Mouse (Mus musculus): Measurements from ENCODE around the gene Pcolce2.

DNA sequence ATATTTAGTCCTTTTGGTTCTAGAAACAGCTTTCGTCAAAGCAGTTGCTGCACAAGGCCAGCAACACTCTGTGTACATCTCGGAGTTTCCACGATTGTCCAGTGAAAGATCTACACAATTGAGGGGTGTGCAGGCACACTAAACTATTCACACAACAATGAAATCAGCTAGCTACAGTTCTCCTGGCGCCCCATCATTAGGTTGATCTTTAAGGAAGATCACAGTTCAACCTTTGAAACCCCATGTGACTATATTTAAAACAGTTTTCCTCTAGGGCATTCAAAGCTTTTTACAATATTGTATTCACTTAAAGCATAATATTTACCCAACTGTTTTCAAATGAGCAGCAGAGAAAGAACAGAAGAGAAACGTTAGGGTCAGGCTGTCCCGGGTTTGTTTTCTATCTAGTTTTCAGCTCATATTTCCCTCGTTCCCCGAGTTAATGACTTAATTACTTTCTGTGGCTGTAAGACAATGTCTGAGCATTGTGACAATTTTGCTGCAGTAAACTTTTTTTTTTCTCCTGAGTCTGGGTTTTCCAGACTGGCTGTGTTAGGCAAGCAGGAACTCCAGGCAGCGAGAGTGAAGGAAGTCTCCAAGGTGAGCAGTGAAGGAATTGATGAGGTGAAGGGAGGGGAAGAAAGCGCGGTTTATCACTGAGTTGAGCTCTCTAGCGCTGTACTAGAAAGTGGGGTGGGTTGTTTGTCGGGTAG, 39.8 kb upstream of the Pcolce2 start:
- TF ChIP-seq CTCF (IDR thresholded peaks at IDR 0.05; ENCODE audit: low read depth) = no peak
- TF ChIP-seq EP300 (IDR thresholded peaks at IDR 0.05; ENCODE audit: low read depth) = no peak

Data from heart, postnatal 0 days (tissue).